Mouse (Mus musculus): ENCODE measurements around the gene Rimklb.
"Not testable (repeated sequence)": the region's sequence is repeated elsewhere in the genome, so short reads cannot be mapped to it uniquely, and the experiment has no call there.

The Rimklb gene

DNA sequence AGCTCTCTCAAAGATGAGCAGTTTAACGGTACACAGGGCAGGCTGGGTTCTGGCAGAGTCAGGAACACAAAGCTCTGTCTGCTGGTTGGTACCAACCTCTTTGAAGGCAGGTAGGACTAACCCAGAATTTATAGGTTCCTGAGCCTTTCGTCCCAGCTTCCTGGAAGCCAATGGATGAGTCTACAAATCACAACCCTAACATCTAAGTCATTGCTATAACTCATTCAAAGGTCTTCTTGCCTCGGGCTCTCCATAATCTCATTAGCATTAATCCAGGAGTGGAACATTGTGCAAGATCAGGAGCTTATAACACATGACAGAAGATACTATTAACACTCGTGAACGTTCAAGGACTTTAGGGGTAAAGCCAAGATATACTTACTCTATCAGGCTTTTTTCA lies at the start of gene Rimklb:
Gene Rimklb (minus strand): TSS at position 101 of the 400 bp plus-strand sequence.
- DNase-seq (ENCODE audit: low read depth in 2 of 2, low spot score in 2 of 2) = no peak

DNA sequence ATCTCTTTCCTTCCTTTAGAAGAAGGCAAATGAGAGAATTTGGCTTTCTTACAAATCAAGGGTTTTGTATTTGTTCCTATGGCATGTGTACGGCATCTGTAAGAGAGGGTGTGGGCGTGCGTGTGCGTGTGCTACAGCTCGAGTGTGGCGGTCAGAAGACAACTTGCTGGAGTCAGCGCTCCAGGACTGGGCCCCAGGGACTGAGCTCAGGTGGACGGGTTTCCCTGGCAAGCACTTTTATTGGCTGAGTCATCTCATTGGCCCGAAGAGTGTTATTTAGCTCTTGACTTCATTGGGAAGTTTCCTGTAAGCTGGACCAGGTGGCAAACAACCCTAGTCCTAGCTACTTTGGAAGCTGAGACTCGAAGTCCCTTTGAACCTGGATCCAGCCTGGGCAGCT lies 47.4 kb upstream of the Rimklb start:
- no peak for DNase-seq (ENCODE audit: low read depth in 2 of 2, low spot score in 2 of 2)

DNA sequence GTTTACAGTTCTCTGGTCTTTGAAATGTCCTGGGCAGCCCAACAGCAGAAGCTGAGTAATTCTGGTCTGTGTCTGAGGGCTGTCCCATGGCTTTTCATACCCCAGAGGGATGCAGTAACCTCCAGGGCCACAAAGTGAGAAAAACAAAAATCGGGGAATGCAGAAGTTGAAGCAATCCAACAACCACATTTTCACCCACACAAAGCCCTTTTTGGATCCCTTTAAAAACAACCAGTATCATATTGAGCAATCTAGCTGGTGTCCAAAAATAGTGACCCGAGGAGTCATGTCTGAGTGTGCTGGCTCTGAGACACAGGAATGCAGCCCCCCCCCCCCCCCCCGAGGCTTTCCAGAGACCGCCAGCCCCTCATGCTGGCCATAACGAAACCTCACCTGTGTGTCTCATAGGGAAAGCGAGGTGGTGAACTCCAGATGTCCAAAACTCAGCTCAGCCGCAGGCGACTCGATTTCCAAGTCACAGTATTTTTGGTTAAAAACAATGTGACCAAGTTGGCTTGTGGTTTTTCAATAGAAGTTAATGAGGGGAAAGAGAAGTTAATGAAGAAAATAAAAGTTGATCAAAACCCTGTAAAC lies 46.8 kb upstream of the Rimklb start:
- no peak for DNase-seq (ENCODE audit: low read depth in 2 of 2, low spot score in 2 of 2)

- no peak for DNase-seq (ENCODE audit: low read depth in 2 of 2, low spot score in 2 of 2)
Observed at GRCm38 (mm10) chr6:122544672-122545071, 46.1 kb upstream of the Rimklb start.

DNA sequence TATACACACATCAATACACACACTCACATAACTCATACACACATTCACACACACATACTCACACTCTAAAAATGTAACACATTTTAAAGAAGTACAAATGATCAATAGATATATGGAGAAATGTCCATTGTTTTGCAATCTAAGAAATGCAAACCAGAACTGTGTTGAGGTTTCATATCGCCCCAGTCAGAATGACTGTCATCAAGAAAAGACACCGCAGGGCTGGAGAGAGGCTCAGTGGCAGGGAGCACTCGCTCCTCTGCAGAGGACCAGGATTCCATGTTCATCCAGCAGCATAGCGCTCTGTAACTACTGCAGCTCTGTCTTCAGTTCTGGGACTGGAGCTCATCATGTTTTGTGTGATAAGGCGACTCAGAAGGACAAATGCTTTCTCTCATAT lies 45.0 kb upstream of the Rimklb start:
- no peak for DNase-seq (ENCODE audit: low read depth in 2 of 2, low spot score in 2 of 2)

DNA sequence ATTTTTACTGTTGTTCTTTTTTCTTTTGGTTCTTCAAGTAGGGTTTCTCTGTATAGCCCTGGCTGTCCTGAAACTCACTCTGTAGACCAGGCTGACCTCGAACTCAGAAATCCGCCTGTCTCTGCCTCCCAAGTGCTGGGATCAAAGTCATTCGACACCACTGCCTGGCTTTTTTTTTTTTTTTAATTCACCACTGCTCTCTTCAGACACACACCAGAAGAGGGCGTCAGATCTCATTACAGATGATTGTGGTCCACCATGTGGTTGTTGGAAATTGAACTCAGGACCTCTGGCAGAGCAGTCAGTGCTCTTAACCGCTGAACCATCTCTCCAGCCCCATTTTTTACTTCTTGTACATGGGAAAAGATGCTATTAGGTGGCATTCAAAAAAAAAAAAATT lies 43.9 kb upstream of the Rimklb start:
- not testable (repeated sequence) for DNase-seq (ENCODE audit: low read depth in 2 of 2, low spot score in 2 of 2)

GRCm38 (mm10) chr6:122539564-122539963 lies 41.0 kb upstream of the Rimklb start:
- no peak for DNase-seq (ENCODE audit: low read depth in 2 of 2, low spot score in 2 of 2)

GRCm38 (mm10) chr6:122534032-122534431 lies 35.5 kb upstream of the Rimklb start:
- no peak for DNase-seq (ENCODE audit: low read depth in 2 of 2, low spot score in 2 of 2)

DNA sequence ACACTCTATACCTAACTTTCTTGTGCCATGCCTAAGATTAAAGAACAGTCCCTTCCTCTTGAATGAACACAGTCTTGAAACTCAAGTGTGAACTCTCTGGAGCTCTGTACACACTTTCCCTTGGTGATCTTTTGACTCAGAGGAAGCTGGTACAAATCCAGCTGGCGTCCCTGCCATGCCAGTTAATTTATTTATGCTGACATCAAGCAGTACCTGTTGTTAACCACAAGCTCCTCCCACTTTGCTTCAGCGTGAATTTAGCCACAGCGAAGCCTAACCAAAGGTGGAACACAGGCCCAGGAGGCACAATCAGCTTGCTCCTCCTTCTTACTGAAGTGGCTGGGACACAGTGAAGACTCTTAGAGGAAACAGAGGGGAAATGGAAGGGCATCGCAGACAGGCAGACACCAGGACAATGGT lies 34.3 kb upstream of the Rimklb start:
- no peak for DNase-seq (ENCODE audit: low read depth in 2 of 2, low spot score in 2 of 2)

DNA sequence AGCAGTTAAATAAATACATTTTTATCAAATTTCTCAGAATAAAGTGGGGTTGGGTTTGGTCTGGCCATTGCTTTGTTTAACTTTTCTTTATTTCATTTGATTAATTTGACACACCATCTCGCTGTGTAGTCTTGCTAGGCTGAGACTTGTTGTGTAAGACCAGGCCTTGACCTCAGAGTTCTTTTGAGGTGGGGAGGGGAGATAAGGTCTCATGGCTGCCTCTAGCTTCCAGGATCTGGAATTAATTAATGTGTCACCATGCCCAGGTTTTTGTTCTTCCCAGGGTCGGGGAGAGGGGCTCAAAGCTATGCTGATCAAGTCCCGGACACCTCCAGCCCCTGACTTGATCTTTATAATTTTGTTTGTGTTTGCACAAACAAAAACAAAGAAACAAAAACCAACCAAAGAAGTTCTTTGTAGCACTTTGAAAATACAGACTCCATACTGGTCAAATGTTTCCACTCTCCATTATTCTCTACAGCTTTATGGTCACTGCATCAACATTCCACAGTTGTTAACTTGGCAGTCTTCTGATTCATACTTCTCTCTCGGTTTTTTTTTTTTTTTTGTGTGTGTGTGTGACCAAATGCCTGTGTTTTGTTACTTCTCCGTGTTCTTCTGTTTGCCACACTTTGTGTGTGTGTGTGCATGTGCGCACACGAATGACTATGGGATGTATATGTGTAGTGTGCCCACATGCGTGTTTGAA lies 33.1 kb upstream of the Rimklb start:
- DNase-seq (ENCODE audit: low read depth in 2 of 2, low spot score in 2 of 2) = no peak

- no peak for DNase-seq (ENCODE audit: low read depth in 2 of 2, low spot score in 2 of 2)
Observed at GRCm38 (mm10) chr6:122528136-122528535, 29.6 kb upstream of the Rimklb start.

DNA sequence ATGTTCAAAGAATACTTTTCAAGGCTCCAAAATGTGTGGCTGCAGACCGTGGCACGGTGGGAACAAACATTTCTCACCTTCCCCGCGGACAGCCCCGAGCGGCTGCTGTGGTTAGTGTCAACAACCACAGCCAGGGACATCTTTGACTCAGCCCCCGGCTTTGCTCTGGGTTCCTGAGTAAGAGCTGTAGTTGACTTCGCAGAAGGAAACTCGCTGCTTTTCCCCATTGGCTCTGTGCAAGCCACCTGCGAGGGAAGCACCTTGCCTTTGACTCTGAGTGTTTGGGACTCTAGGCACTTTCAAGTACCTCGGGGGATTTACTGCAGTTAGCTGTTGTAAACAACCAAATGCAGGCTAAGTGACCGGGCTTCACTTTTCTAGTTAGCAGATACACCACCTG lies 29.0 kb upstream of the Rimklb start:
- DNase-seq (ENCODE audit: low read depth in 2 of 2, low spot score in 2 of 2) = no peak

DNA sequence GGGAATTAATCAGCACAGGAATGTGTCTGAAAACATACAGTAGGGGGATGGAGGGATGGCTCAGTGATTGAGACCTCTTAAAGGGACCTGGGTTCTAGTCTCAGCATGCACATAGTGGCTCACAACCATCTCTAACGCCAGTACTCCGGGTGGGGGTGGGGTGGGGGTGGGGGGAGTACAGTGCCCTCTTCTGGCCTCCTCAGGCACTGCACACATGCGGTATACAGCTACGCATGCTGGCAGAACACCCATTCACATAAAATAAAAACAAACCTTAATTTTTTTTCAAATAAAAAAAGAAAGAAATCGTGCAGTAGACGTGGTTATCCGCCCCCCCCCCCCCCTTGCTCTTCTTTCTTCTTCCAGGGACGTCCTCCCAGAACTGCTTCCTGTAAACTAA lies 24.7 kb upstream of the Rimklb start:
- no peak for DNase-seq (ENCODE audit: low read depth in 2 of 2, low spot score in 2 of 2)

GRCm38 (mm10) chr6:122522595-122522994 lies 24.0 kb upstream of the Rimklb start:
- DNase-seq (ENCODE audit: low read depth in 2 of 2, low spot score in 2 of 2) = no peak

GRCm38 (mm10) chr6:122519384-122519783 lies 20.8 kb upstream of the Rimklb start:
- no peak for DNase-seq (ENCODE audit: low read depth in 2 of 2, low spot score in 2 of 2)

- DNase-seq (ENCODE audit: low read depth in 2 of 2, low spot score in 2 of 2) = no peak
Observed at GRCm38 (mm10) chr6:122517668-122518067, 19.1 kb upstream of the Rimklb start.

DNA sequence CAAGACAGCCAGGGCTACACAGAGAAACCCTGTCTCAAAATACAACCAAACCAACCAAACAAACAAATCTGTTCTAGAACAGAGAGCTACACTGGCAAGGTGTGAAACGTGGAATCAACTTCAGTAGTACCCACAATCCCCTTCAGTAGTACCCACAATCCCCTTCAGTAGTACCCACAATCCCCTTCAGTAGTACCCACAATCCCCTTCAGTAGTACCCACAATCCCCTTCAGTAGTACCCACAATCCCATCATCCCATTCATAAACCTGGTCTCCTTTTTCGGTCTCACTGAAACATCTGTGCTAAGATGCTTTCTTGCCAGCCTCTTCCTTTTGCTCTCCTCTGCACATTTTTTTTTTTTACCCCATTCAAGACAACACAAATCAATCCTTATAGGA lies 17.2 kb upstream of the Rimklb start:
- DNase-seq (ENCODE audit: low read depth in 2 of 2, low spot score in 2 of 2) = not testable (repeated sequence)

GRCm38 (mm10) chr6:122514312-122514711 lies 15.8 kb upstream of the Rimklb start:
- no peak for DNase-seq (ENCODE audit: low read depth in 2 of 2, low spot score in 2 of 2)

GRCm38 (mm10) chr6:122512914-122513878 lies 14.6 kb upstream of the Rimklb start:
- no peak for DNase-seq (ENCODE audit: low read depth in 2 of 2, low spot score in 2 of 2)

- no peak for DNase-seq (ENCODE audit: low read depth in 2 of 2, low spot score in 2 of 2)
Observed at GRCm38 (mm10) chr6:122508494-122508893, 9.9 kb upstream of the Rimklb start.

DNA sequence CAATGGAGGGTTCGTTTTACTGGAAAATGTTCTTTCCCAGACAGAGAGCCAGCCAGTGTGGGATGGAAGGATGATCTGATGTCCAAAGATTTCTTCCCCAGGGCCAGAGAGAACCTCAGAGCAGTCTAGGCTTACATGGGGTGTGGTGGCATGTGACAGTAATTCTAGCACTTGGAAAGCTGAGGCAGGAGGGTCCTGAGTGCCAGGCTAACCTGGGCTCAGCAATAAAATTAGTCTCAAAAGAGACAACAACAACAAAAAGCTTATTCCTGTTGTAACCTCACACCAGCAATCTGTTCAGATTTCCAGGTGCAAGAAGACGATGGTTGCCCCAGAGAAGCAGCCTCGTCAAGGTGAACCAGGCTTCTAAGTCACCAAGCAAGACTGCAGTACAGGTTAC lies 7.0 kb upstream of the Rimklb start, which contains the start of gene Mfap5:
Gene Mfap5 (plus strand): TSS at position 301 of the 400 bp plus-strand sequence.
- DNase-seq (ENCODE audit: low read depth in 2 of 2, low spot score in 2 of 2) = no peak

- no peak for DNase-seq (ENCODE audit: low read depth in 2 of 2, low spot score in 2 of 2)
Observed at GRCm38 (mm10) chr6:122505041-122505440, 6.5 kb upstream of the Rimklb start.

Data from CD8-positive naive resting alpha-beta T cell, adult 2 months (primary cell).